Mouse (Mus musculus) spleen, postnatal 36 days (tissue): ENCODE measurements around the gene Ftsj3.

ENCODE experiments used
- DNase-seq, 2 experiments: peaks; one replicate each; pipeline ENCODE4 v3.0.0; 2022; ENCODE audit warnings: low spot score in 2 of 2, mixed read lengths in 1 of 2

The Ftsj3 gene

GRCm38 (mm10) chr11:106255685-106256451 is at the start of gene Ftsj3, which contains the start of gene Psmc5:
Gene Ftsj3, minus strand, starts transcription at chr11:106256079.
Gene Psmc5, plus strand, starts transcription at chr11:106256154.
- DNase-seq = peak; percentile 97 to 98

GRCm38 (mm10) chr11:106305348-106306064 is 49.6 kb upstream of the Ftsj3 start:
- DNase-seq = peak; percentile 83 to 88

- peak; percentile 63 to 68 for DNase-seq
Measured at GRCm38 (mm10) chr11:106302634-106303033, 46.8 kb upstream of the Ftsj3 start.

- DNase-seq = no peak
Measured at GRCm38 (mm10) chr11:106301765-106302164, 45.9 kb upstream of the Ftsj3 start, which contains the start of gene Gh. Gene Gh, minus strand, starts transcription at chr11:106301865.

GRCm38 (mm10) chr11:106291861-106292260 is 36.0 kb upstream of the Ftsj3 start:
- no peak for DNase-seq

- no peak for DNase-seq
Measured at GRCm38 (mm10) chr11:106290376-106290775, 34.5 kb upstream of the Ftsj3 start.

GRCm38 (mm10) chr11:106289369-106289768 is 33.5 kb upstream of the Ftsj3 start:
- peak in 1 of 2 experiments; percentile 52 for DNase-seq

GRCm38 (mm10) chr11:106286987-106287386 is 31.1 kb upstream of the Ftsj3 start:
- no peak for DNase-seq

- no peak for DNase-seq
Measured at GRCm38 (mm10) chr11:106286206-106286605, 30.3 kb upstream of the Ftsj3 start.

GRCm38 (mm10) chr11:106284126-106284525 is 28.2 kb upstream of the Ftsj3 start:
- no peak for DNase-seq

- no peak for DNase-seq
Measured at GRCm38 (mm10) chr11:106283371-106283770, 27.5 kb upstream of the Ftsj3 start.

- no peak for DNase-seq
Measured at GRCm38 (mm10) chr11:106282452-106282851, 26.6 kb upstream of the Ftsj3 start.

GRCm38 (mm10) chr11:106276454-106276853 is 20.6 kb upstream of the Ftsj3 start, which contains the start of gene Tcam1:
Gene Tcam1, plus strand, starts transcription at chr11:106276672.
- DNase-seq = peak; percentile 90 to 92

GRCm38 (mm10) chr11:106274971-106275411 is 19.1 kb upstream of the Ftsj3 start:
- DNase-seq = no peak

GRCm38 (mm10) chr11:106274374-106274773 is 18.5 kb upstream of the Ftsj3 start:
- no peak for DNase-seq

- no peak for DNase-seq
Measured at GRCm38 (mm10) chr11:106273811-106274210, 17.9 kb upstream of the Ftsj3 start.

GRCm38 (mm10) chr11:106273311-106273684 is 17.4 kb upstream of the Ftsj3 start:
- no peak for DNase-seq

- peak; percentile 99 to 100 for DNase-seq
Measured at GRCm38 (mm10) chr11:106272644-106273310, 16.9 kb upstream of the Ftsj3 start, which contains the start of gene Smarcd2. Gene Smarcd2, minus strand, starts transcription at chr11:106272972.

GRCm38 (mm10) chr11:106271794-106272643 is 16.1 kb upstream of the Ftsj3 start:
- DNase-seq = peak; percentile 67 to 68

- no peak for DNase-seq
Measured at GRCm38 (mm10) chr11:106271131-106271793, 15.4 kb upstream of the Ftsj3 start.

- DNase-seq = no peak
Measured at GRCm38 (mm10) chr11:106269060-106269431, 13.2 kb upstream of the Ftsj3 start.
